Mouse (Mus musculus): ENCODE data around the gene Tor1b. TPM values are rescaled to one million over a fixed set of nuclear protein-coding genes. Genes with fewer than 3 reads are reported as not detected.
"Not testable (repeated sequence)": the region's sequence is repeated elsewhere in the genome, so short reads cannot be mapped to it uniquely, and the experiment has no call there.

The Tor1b gene
- total and polyA plus RNA-seq, 2 experiments from 2014 or later, result 18.7 to 25.4 TPM

DNA sequence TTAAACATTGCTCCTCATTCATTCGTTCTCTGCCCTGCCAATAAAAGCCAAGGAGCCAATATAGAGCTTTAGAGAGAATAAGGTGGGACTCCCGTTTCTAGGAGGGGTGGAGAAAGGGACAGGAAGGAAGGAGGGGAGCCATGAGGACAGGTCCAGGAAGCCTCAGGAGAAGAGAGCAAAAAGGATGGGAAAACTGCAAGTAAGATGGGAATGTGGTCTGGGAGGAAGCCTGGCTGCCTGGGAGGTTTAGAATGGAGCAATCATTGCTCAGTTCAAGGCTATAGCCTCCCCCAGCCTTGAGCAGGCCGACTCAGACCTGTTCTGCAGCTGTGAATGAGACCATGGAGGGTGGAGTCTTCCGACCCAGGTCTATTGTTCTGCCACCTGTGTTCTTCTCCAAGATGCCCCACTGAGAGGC lies 14.2 kb upstream of the Tor1b start:
- no peaks in the 10 kb centered on the region for H3K27me3 ChIP-seq (ENCODE audit: insufficient read depth, low read length)
- no peak overlapping the region for H3K4me3 ChIP-seq (ENCODE audit: low read length)
- no peak for TF ChIP-seq CTCF (IDR thresholded peaks at IDR 0.05; ENCODE audit: low read depth)

DNA sequence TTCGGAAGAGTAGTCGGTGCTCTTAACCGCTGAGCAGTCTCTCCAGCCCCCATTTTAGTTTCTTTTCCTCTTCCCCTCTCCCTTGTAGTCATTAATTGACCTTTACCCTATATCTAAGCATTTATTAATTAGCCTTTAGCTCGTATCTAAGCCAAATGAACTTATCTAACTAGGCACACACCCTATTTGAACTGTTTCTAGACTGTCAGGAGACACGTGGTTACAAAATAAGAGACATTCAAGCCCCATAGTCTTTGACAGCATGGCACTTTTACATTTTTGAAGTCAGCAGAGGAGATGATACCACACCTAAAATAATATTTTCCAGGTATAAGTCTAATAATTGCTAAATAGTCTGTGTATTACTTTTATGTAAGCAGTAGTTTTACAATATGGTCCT lies 11.2 kb upstream of the Tor1b start:
- 88% methylated on average over 5 of the region's 5 CpGs for WGBS
- Histone ChIP-seq H3K9ac (replicated peaks; ENCODE audit: low read length) (no peak overlapping the region), H3K27ac (no peak overlapping the region), H3K4me3 (ENCODE audit: low read length) (no peak overlapping the region), H3K27me3 (ENCODE audit: insufficient read depth, low read length) (no peaks in the 10 kb centered on the region), H3K36me3 (ENCODE audit: insufficient read depth, low read length) (no peaks in the 10 kb centered on the region), H3K9me3 (ENCODE audit: low read length) (no peaks in the 10 kb centered on the region), H3K4me2 (ENCODE audit: low read depth, low read length) (no peak overlapping the region), H3K4me1 (ENCODE audit: insufficient read depth, low read length) (no peaks in the 10 kb centered on the region)
- TF ChIP-seq CTCF (IDR thresholded peaks at IDR 0.05; ENCODE audit: low read depth), result no peak
- no peak for ATAC-seq
- no peak for DNase-seq (ENCODE audit: low spot score)

More for the DNA sequence above, 14.2 kb upstream of the Tor1b start:
- no peaks in the 10 kb centered on the region for H3K4me1 ChIP-seq (ENCODE audit: insufficient read depth, low read length)
- no peak overlapping the region for H3K9ac ChIP-seq (replicated peaks; ENCODE audit: low read length)
- no peak for DNase-seq (ENCODE audit: low spot score)
- WGBS, result 43% methylated on average over 4 of the region's 4 CpGs
- no peak overlapping the region for H3K4me2 ChIP-seq (ENCODE audit: low read depth, low read length)
- no peak for ATAC-seq
- no peaks in the 10 kb centered on the region for H3K36me3 ChIP-seq (ENCODE audit: insufficient read depth, low read length)
- no peak overlapping the region for H3K27ac ChIP-seq
- no peaks in the 10 kb centered on the region for H3K9me3 ChIP-seq (ENCODE audit: low read length)

DNA sequence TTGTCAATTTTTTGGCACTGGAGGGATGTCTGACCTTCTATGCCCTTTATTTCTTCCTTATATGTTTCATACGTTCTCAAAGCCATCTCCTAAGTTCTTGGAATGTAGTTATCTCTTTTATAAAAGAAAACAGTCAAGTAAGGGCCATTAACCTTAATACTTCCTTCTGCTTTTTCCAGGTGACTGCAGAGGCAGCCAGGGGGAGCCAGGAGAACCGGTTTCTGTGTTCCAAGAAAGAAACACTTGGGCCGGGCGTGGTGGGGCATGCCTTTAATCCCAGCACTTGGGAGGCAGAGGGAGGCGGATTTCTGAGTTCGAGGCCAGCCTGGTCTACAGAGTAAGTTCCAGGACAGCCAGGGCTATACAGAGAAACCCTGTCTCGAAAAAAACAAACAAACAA lies 10.6 kb upstream of the Tor1b start:
- not testable (repeated sequence) for H3K36me3 ChIP-seq (ENCODE audit: insufficient read depth, low read length); DNase-seq (ENCODE audit: low spot score); H3K9ac ChIP-seq (replicated peaks; ENCODE audit: low read length); H3K4me1 ChIP-seq (ENCODE audit: insufficient read depth, low read length); H3K27me3 ChIP-seq (ENCODE audit: insufficient read depth, low read length); H3K4me2 ChIP-seq (ENCODE audit: low read depth, low read length); H3K9me3 ChIP-seq (ENCODE audit: low read length); H3K4me3 ChIP-seq (ENCODE audit: low read length); H3K27ac ChIP-seq; ATAC-seq
- WGBS, result 50% methylated on average over 7 of the region's 7 CpGs

DNA sequence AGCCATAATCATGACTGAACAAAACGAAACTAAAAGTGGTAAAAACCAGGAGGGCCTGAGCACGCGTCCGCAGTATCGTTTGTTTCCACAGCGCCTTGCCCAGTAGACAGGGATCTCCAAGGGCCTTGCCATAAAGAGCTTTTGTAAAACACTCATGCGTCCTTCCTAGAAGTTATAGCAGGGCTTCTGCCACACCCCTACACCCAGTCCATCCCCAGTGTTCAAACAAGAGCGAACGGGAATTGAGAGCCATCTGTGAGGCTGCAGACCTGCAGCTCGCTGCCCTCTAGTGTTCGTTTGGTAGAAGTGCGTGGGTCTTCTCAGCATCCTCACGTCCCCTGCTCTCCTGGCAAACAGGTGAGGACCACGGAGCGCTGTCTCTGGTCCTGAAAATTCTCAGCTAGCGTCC lies 10.2 kb upstream of the Tor1b start:
- Histone ChIP-seq H3K27ac (no peak overlapping the region), H3K9me3 (ENCODE audit: low read length) (no peaks in the 10 kb centered on the region), H3K36me3 (ENCODE audit: insufficient read depth, low read length) (no peaks in the 10 kb centered on the region), H3K4me1 (ENCODE audit: insufficient read depth, low read length) (no peaks in the 10 kb centered on the region), H3K9ac (replicated peaks; ENCODE audit: low read length) (no peak overlapping the region), H3K4me2 (ENCODE audit: low read depth, low read length) (peak overlapping the region; percentile 42), H3K27me3 (ENCODE audit: insufficient read depth, low read length) (no peaks in the 10 kb centered on the region), H3K4me3 (ENCODE audit: low read length) (peak overlapping the region; percentile 18)
- WGBS, result 27% methylated on average over 16 of the region's 16 CpGs
- ATAC-seq (peak; percentile 73), DNase-seq (ENCODE audit: low spot score) (peak; percentile 89)
- TF ChIP-seq CTCF (IDR thresholded peaks at IDR 0.05; ENCODE audit: low read depth), result peak; percentile 93

DNA sequence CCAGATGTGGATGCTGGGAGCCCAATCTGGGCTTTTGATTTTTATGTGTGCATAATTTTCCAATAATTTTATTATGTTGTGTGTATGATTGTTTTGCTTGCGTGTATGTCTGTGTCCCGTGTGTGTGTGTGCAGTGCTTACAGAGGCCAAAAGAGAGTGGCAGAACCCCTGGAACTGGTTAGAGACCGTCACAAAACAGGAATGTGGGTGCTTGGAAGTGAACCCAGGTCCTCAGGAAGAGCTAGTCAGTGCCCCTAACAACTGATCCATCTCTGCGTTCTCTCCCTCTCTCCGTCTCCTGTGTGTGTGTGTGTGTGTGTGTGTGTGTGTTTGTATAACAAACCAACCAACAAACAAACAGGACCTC lies 319 bp upstream of the Tor1b start:
- Histone ChIP-seq H3K27me3 (ENCODE audit: insufficient read depth, low read length) (no peaks in the 10 kb centered on the region), H3K9me3 (ENCODE audit: low read length) (no peaks in the 10 kb centered on the region), H3K36me3 (ENCODE audit: insufficient read depth, low read length) (peaks cover 21% of the 10 kb centered on the region; the same call in 1 of the 2 replicates), H3K4me3 (ENCODE audit: low read length) (peak overlapping the region; percentile 76), H3K4me2 (ENCODE audit: low read depth, low read length) (peak overlapping the region; percentile 75), H3K27ac (peak overlapping the region; percentile 83), H3K9ac (replicated peaks; ENCODE audit: low read length) (peak overlapping the region; percentile 30; the same call in 1 of the 2 replicates), H3K4me1 (ENCODE audit: insufficient read depth, low read length) (peaks cover 13% of the 10 kb centered on the region; the same call in 1 of the 2 replicates)
- WGBS, result 21% methylated on average over 5 of the region's 5 CpGs
- DNase-seq (ENCODE audit: low spot score), result no peak
- TF ChIP-seq CTCF (IDR thresholded peaks at IDR 0.05; ENCODE audit: low read depth), result no peak
- no peak; the same call in 1 of the 2 replicates for ATAC-seq

DNA sequence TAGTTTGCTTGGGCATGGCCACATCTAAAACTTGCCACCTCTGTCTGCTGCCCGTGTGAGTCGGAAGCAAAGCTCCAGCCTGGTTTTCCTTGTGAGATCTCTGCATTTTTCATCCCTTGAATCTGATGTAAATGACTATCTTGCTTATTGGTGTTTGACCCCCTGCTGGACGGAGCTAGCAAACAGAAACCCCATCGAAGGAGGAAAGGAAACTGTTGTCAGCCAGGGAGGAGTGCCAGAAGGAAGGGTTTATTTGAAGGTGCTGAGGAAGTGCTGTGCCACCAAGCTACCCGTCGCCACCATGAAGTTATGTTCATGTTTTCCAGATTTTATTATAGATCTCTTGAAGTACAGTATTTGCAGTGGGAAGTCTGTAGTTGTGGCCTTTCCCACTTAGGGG lies 2.0 kb downstream of the Tor1b start:
- ATAC-seq (no peak), DNase-seq (ENCODE audit: low spot score) (no peak)
- no peak for TF ChIP-seq CTCF (IDR thresholded peaks at IDR 0.05; ENCODE audit: low read depth)
- H3K4me2 ChIP-seq (ENCODE audit: low read depth, low read length), result peak overlapping the region; percentile 75
- peaks cover 13% of the 10 kb centered on the region; the same call in 1 of the 2 replicates for H3K4me1 ChIP-seq (ENCODE audit: insufficient read depth, low read length)
- no peak overlapping the region for H3K4me3 ChIP-seq (ENCODE audit: low read length)
- no peaks in the 10 kb centered on the region for H3K9me3 ChIP-seq (ENCODE audit: low read length)
- peak overlapping the region; percentile 82; the same call in 1 of the 2 replicates for H3K9ac ChIP-seq (replicated peaks; ENCODE audit: low read length)
- 71% methylated on average over 6 of the region's 6 CpGs for WGBS
- peaks cover 44% of the 10 kb centered on the region for H3K36me3 ChIP-seq (ENCODE audit: insufficient read depth, low read length)
- H3K27ac ChIP-seq, result no peak overlapping the region
- H3K27me3 ChIP-seq (ENCODE audit: insufficient read depth, low read length), result no peaks in the 10 kb centered on the region

DNA sequence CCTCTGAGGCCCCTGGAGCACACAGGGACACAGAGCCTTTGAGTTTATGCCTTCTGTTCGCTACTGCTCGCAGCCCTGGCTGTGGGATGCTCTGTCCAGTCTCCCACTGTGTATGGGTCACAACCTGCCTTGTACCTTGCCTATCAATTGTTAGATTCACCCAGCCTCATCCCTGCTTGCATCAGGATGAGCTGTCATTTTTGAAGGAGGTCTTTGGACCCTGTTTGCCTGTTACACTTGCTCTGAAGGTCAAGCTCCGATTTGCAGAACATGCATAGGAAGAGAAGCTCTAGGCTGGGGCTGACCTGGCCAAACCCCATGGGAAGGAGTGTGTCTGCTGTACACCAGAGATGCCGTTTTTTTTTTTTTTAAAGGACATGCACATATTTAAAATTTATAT lies 4.8 kb downstream of the Tor1b start:
- Histone ChIP-seq H3K9ac (replicated peaks; ENCODE audit: low read length) (no peak overlapping the region), H3K36me3 (ENCODE audit: insufficient read depth, low read length) (peaks cover 69% of the 10 kb centered on the region), H3K4me1 (ENCODE audit: insufficient read depth, low read length) (peaks cover 13% of the 10 kb centered on the region; the same call in 1 of the 2 replicates), H3K4me2 (ENCODE audit: low read depth, low read length) (no peak overlapping the region), H3K9me3 (ENCODE audit: low read length) (no peaks in the 10 kb centered on the region), H3K27me3 (ENCODE audit: insufficient read depth, low read length) (no peaks in the 10 kb centered on the region), H3K4me3 (ENCODE audit: low read length) (no peak overlapping the region), H3K27ac (no peak overlapping the region)
- 73% methylated on average over 4 of the region's 4 CpGs for WGBS
- DNase-seq (ENCODE audit: low spot score) (no peak), ATAC-seq (no peak)
- no peak for TF ChIP-seq CTCF (IDR thresholded peaks at IDR 0.05; ENCODE audit: low read depth)
